In genomic region chr12:49386081-49386805, GRCm38 (mm10) we compare ENCODE assay signal across 17 mouse cellular contexts. TPM values are rescaled to one million over a fixed set of nuclear protein-coding genes. Genes with fewer than 3 reads are reported as not detected.
DNase-seq lines count a peak whose midpoint lies in the region; ATAC-seq and TF ChIP-seq lines count a peak whose summit lies in the region.
"Had no signal": no experiment of that assay in that cellular context is flagged by ENCODE, and none has a peak within 500 bp of the region (broad histone marks: within the 10 kb centered on the region; RNA-seq: fewer than 3 reads in every experiment).

No protein-coding gene starts in this region.

- 17% methylated on average over 10 of the region's 10 CpGs for WGBS in lung, embryonic 14.5 days
- 19% methylated on average over 10 of the region's 10 CpGs for WGBS in lung, adult 2 months
- WGBS in embryonic facial prominence, embryonic 14.5 days = 15% methylated on average over 10 of the region's 10 CpGs
- WGBS in forebrain, postnatal 0 days = 3% methylated on average over 10 of the region's 10 CpGs

- no peak overlapping the region for H3K4me2 ChIP-seq in lung, embryonic 14.5 days
- H3K4me2 ChIP-seq in embryonic facial prominence, embryonic 14.5 days (ENCODE audit: low read depth, low read length) = no peak overlapping the region
- H3K4me2 ChIP-seq in forebrain, postnatal 0 days (ENCODE audit: low read depth) = peak overlapping the region; percentile 23
- H3K4me2 ChIP-seq: liver, embryonic 12.5 days; stomach, embryonic 15.5 days had no signal

- no peak overlapping the region; the same call in 1 of the 2 replicates for H3K4me3 ChIP-seq in lung, embryonic 14.5 days (ENCODE audit: low read depth, low read length)
- no peak overlapping the region for H3K4me3 ChIP-seq in lung, adult 2 months (replicated peaks; ENCODE audit: extremely low read depth, low read depth, low read length)
- peak overlapping the region; percentile 41 for H3K4me3 ChIP-seq in embryonic facial prominence, embryonic 14.5 days (ENCODE audit: low read depth, low read length)
- peak overlapping the region; percentile 83 for H3K4me3 ChIP-seq in forebrain, postnatal 0 days (ENCODE audit: low read depth, low read length)
- H3K4me3 ChIP-seq: liver, embryonic 12.5 days had no signal

- H3K27me3 ChIP-seq in lung, embryonic 14.5 days (ENCODE audit: insufficient read depth, low read length) = peaks cover 85% of the 10 kb centered on the region
- peaks cover 83% of the 10 kb centered on the region for H3K27me3 ChIP-seq in embryonic facial prominence, embryonic 14.5 days (replicated peaks; ENCODE audit: control insufficient read depth, insufficient read depth, low read length)
- H3K27me3 ChIP-seq in forebrain, postnatal 0 days (ENCODE audit: insufficient read depth, low read length) = no peaks in the 10 kb centered on the region

- no peak overlapping the region for H3K27ac ChIP-seq in lung, embryonic 14.5 days (ENCODE audit: low read depth)
- H3K27ac ChIP-seq in embryonic facial prominence, embryonic 14.5 days (replicated peaks; ENCODE audit: low read depth, low read length) = no peak overlapping the region
- peak overlapping the region; percentile 100 for H3K27ac ChIP-seq in forebrain, postnatal 0 days (ENCODE audit: low read depth, low read length)
- H3K27ac ChIP-seq: liver, embryonic 12.5 days; stomach, embryonic 15.5 days had no signal

- no peak for TF ChIP-seq CTCF in lung, embryonic 14.5 days (IDR thresholded peaks at IDR 0.05; ENCODE audit: low read depth)
- TF ChIP-seq CTCF in lung, adult 2 months (IDR thresholded peaks at IDR 0.05; ENCODE audit: insufficient read depth, low read length) = no peak
- TF ChIP-seq CTCF in forebrain, postnatal 0 days (IDR thresholded peaks at IDR 0.05; ENCODE audit: low read depth) = no peak

- no peaks in the 10 kb centered on the region for H3K36me3 ChIP-seq in lung, embryonic 14.5 days (ENCODE audit: insufficient read depth)
- no peaks in the 10 kb centered on the region for H3K36me3 ChIP-seq in embryonic facial prominence, embryonic 14.5 days (ENCODE audit: control insufficient read depth, insufficient read depth, low read length)
- peaks cover 14% of the 10 kb centered on the region for H3K36me3 ChIP-seq in forebrain, postnatal 0 days (ENCODE audit: insufficient read depth)
- H3K36me3 ChIP-seq: liver, embryonic 12.5 days; stomach, embryonic 15.5 days had no signal

- ATAC-seq in lung, embryonic 14.5 days (ENCODE audit: insufficient read depth) = no peak
- ATAC-seq in embryonic facial prominence, embryonic 14.5 days (ENCODE audit: low read depth) = no peak
- no peak for ATAC-seq in forebrain, postnatal 0 days

- no peaks in the 10 kb centered on the region for H3K9me3 ChIP-seq in lung, embryonic 14.5 days (ENCODE audit: low read depth, low read length)
- H3K9me3 ChIP-seq in embryonic facial prominence, embryonic 14.5 days (ENCODE audit: control insufficient read depth, low read length) = no peaks in the 10 kb centered on the region
- H3K9me3 ChIP-seq in forebrain, postnatal 0 days (ENCODE audit: low read length) = no peaks in the 10 kb centered on the region
- H3K9me3 ChIP-seq: liver, embryonic 12.5 days; stomach, embryonic 15.5 days had no signal

- peaks cover 4% of the 10 kb centered on the region; the same call in 1 of the 2 replicates for H3K4me1 ChIP-seq in lung, embryonic 14.5 days (ENCODE audit: insufficient read depth)
- no peaks in the 10 kb centered on the region for H3K4me1 ChIP-seq in lung, adult 2 months (ENCODE audit: control insufficient read depth, insufficient read depth, low read length)
- 0 out of 2 replicates have a peak, but pooled peaks cover 6% of the 10 kb centered on the region for H3K4me1 ChIP-seq in embryonic facial prominence, embryonic 14.5 days (ENCODE audit: control insufficient read depth, insufficient read depth, low read length)
- H3K4me1 ChIP-seq in forebrain, postnatal 0 days (ENCODE audit: insufficient read depth) = no peaks in the 10 kb centered on the region

- TF ChIP-seq POLR2A in lung, adult 2 months (IDR thresholded peaks at IDR 0.05; ENCODE audit: borderline replicate concordance, extremely low read depth, low read depth, low read length) = no peak

- DNase-seq in lung, embryonic 14.5 days = peak; percentile 12
- no peak for DNase-seq in lung, adult 2 months
- no peak for DNase-seq in embryonic facial prominence, embryonic 14.5 days (ENCODE audit: low spot score)
- DNase-seq in forebrain, postnatal 0 days = peak; percentile 53
- no peak for DNase-seq in right cerebral cortex, postnatal 36 days (ENCODE audit: low spot score in 2 of 2)
- no peak for DNase-seq in spleen, postnatal 14 days (ENCODE audit: low spot score in 2 of 2)
- no peak for DNase-seq in cerebellum, postnatal 25 days
- DNase-seq: adrenal gland, adult 2 months; gastrocnemius, postnatal 10 days; kidney, postnatal 36 days; lung, postnatal 4 days; right cerebral cortex, postnatal 4 days; thymus, postnatal 4 days had no signal

- no peak overlapping the region for H3K9ac ChIP-seq in lung, embryonic 14.5 days
- H3K9ac ChIP-seq in embryonic facial prominence, embryonic 14.5 days (ENCODE audit: low read depth, low read length) = no peak overlapping the region
- peak overlapping the region; percentile 99 for H3K9ac ChIP-seq in forebrain, postnatal 0 days
- H3K9ac ChIP-seq: liver, embryonic 12.5 days; stomach, embryonic 15.5 days had no signal

RNA-seq across cellular contexts. Expression of gene Gm43517, which starts 1.3 kb away (rescaled TPM):
- not detected in 2 replicates for polyA plus RNA-seq in lung, embryonic 14.5 days (2014; fragmentation: Nextera tagmentation; extraction: Ambion mirVana)
- not detected in 2 replicates for polyA plus RNA-seq in lung, adult 2 months (2012; rRNA removed)
- polyA plus RNA-seq in embryonic facial prominence, embryonic 14.5 days (2014; fragmentation: Nextera tagmentation; extraction: Ambion mirVana) = not detected in 2 replicates
- total RNA-seq in forebrain, postnatal 0 days (2014; rRNA removed) = 16.1 and 16.8 TPM in 2 replicates
- polyA plus RNA-seq in forebrain, postnatal 0 days (2015; fragmentation: Nextera tagmentation; extraction: Ambion mirVana) = 0.53 and 0.85 TPM in 2 replicates
- total RNA-seq: adrenal gland, adult 2 months; gastrocnemius, postnatal 10 days had no signal
- polyA plus RNA-seq: adrenal gland, adult 2 months; heart, embryonic 14.5 days; intestine, embryonic 16.5 days; liver, embryonic 12.5 days; stomach, embryonic 15.5 days had no signal

RNA-seq across cellular contexts. Expression of gene Foxg1, which starts 3.8 kb away (rescaled TPM):
- 0.09 TPM in 1 of 2 replicates, not detected in the other for polyA plus RNA-seq in lung, embryonic 14.5 days (2014; fragmentation: Nextera tagmentation; extraction: Ambion mirVana)
- 0.07 TPM in 1 of 2 replicates, not detected in the other for polyA plus RNA-seq in lung, adult 2 months (2012; rRNA removed)
- 0.81 and 1.4 TPM in 2 replicates for polyA plus RNA-seq in embryonic facial prominence, embryonic 14.5 days (2014; fragmentation: Nextera tagmentation; extraction: Ambion mirVana)
- 76.5 and 79.4 TPM in 2 replicates for total RNA-seq in forebrain, postnatal 0 days (2014; rRNA removed)
- 50.8 and 53.4 TPM in 2 replicates for polyA plus RNA-seq in forebrain, postnatal 0 days (2015; fragmentation: Nextera tagmentation; extraction: Ambion mirVana)
- total RNA-seq: adrenal gland, adult 2 months had no signal
- polyA plus RNA-seq: adrenal gland, adult 2 months; heart, embryonic 14.5 days; intestine, embryonic 16.5 days; liver, embryonic 12.5 days had no signal

Comparison
In these comparisons a context has a peak if more than half of its experiments do, and no peak if none do; other contexts are left out.
1. DNase-seq: peak in lung, embryonic 14.5 days (single experiment) and forebrain, postnatal 0 days (single experiment); none in lung, adult 2 months (single experiment), embryonic facial prominence, embryonic 14.5 days (single experiment), right cerebral cortex, postnatal 36 days (0 of 2), spleen, postnatal 14 days (0 of 2) and cerebellum, postnatal 25 days (0 of 2).
2. H3K4me3 ChIP-seq: peak in embryonic facial prominence, embryonic 14.5 days (single experiment) and forebrain, postnatal 0 days (single experiment); none in lung, embryonic 14.5 days (single experiment) and lung, adult 2 months (single experiment).
3. RNA of gene Foxg1, which starts 3.8 kb away (polyA plus RNA-seq): 50.8 to 53.4 TPM in forebrain, postnatal 0 days; 0.81 to 1.4 TPM in embryonic facial prominence, embryonic 14.5 days, 0.09 TPM in lung, embryonic 14.5 days and 0.07 TPM in lung, adult 2 months; every median in the first group is over 10 times any median in the second.